Mouse (Mus musculus): Measurements from ENCODE around the gene Plekhj1.

GRCm38 (mm10) chr10:80799070-80799566 is 692 bp upstream of the Plekhj1 start:
- TF ChIP-seq POLR2A (IDR thresholded peaks at IDR 0.05; ENCODE audit: low read depth, low read length): no peak
- TF ChIP-seq CTCF (conservative IDR thresholded peaks at IDR 0.05; ENCODE audit: insufficient read depth, insufficient read length, low read depth, low read length): no peak
